Mouse (Mus musculus): ENCODE data around the gene Agbl3. TPM values are rescaled to one million over a fixed set of nuclear protein-coding genes. Genes with fewer than 3 reads are reported as not detected.

The Agbl3 gene
- polyA plus RNA-seq, 1 experiment, result 0.57 TPM

GRCm38 (mm10) chr6:34903851-34904250 is 123.6 kb downstream of the Agbl3 start:
- no peaks in the 10 kb centered on the region for H3K27me3 ChIP-seq (ENCODE audit: control insufficient read depth, insufficient read depth, low read length)
- TF ChIP-seq POLR2A (IDR thresholded peaks at IDR 0.05; ENCODE audit: low read depth, low read length) (no peak), CTCF (IDR thresholded peaks at IDR 0.05; ENCODE audit: extremely low read depth, insufficient read length, insufficient replicate concordance, low read depth, low read length) (no peak)
- no peak overlapping the region for H3K4me3 ChIP-seq (ENCODE audit: low read depth, low read length)
- peaks cover 5% of the 10 kb centered on the region; the same call in 1 of the 2 replicates for H3K36me3 ChIP-seq (ENCODE audit: control insufficient read depth, insufficient read depth, low read length)
- no peaks in the 10 kb centered on the region for H3K4me1 ChIP-seq (ENCODE audit: control insufficient read depth, insufficient read depth, insufficient read length, low read length)
- H3K27ac ChIP-seq (ENCODE audit: insufficient read depth, low read depth, low read length), result no peak overlapping the region
- WGBS, result 93% methylated on average over 10 of the region's 10 CpGs

GRCm38 (mm10) chr6:34904361-34904760 is 124.1 kb downstream of the Agbl3 start:
- WGBS, result 79% methylated on average over 6 of the region's 6 CpGs
- Histone ChIP-seq H3K27ac (ENCODE audit: insufficient read depth, low read depth, low read length) (no peak overlapping the region), H3K27me3 (ENCODE audit: control insufficient read depth, insufficient read depth, low read length) (no peaks in the 10 kb centered on the region), H3K4me1 (ENCODE audit: control insufficient read depth, insufficient read depth, insufficient read length, low read length) (no peaks in the 10 kb centered on the region), H3K4me3 (ENCODE audit: low read depth, low read length) (no peak overlapping the region), H3K36me3 (ENCODE audit: control insufficient read depth, insufficient read depth, low read length) (peaks cover 5% of the 10 kb centered on the region; the same call in 1 of the 2 replicates)
- TF ChIP-seq POLR2A (IDR thresholded peaks at IDR 0.05; ENCODE audit: low read depth, low read length) (no peak), CTCF (IDR thresholded peaks at IDR 0.05; ENCODE audit: extremely low read depth, insufficient read length, insufficient replicate concordance, low read depth, low read length) (no peak)

GRCm38 (mm10) chr6:34906125-34906524 is 125.9 kb downstream of the Agbl3 start:
- Histone ChIP-seq H3K4me1 (ENCODE audit: control insufficient read depth, insufficient read depth, insufficient read length, low read length) (no peaks in the 10 kb centered on the region; the same call in none of the 2 replicates), H3K4me3 (ENCODE audit: low read depth, low read length) (no peak overlapping the region), H3K36me3 (ENCODE audit: control insufficient read depth, insufficient read depth, low read length) (peaks cover 5% of the 10 kb centered on the region; the same call in 1 of the 2 replicates), H3K27me3 (ENCODE audit: control insufficient read depth, insufficient read depth, low read length) (no peaks in the 10 kb centered on the region), H3K27ac (ENCODE audit: insufficient read depth, low read depth, low read length) (no peak overlapping the region)
- TF ChIP-seq CTCF (IDR thresholded peaks at IDR 0.05; ENCODE audit: extremely low read depth, insufficient read length, insufficient replicate concordance, low read depth, low read length), result no peak
- WGBS, result 80% methylated on average over 2 of the region's 2 CpGs

- H3K27ac ChIP-seq (ENCODE audit: insufficient read depth, low read depth, low read length), result no peak overlapping the region
- H3K4me3 ChIP-seq (ENCODE audit: low read depth, low read length), result no peak overlapping the region
- no peak for TF ChIP-seq POLR2A (IDR thresholded peaks at IDR 0.05; ENCODE audit: low read depth, low read length)
- no peak for TF ChIP-seq CTCF (IDR thresholded peaks at IDR 0.05; ENCODE audit: extremely low read depth, insufficient read length, insufficient replicate concordance, low read depth, low read length)
- no peaks in the 10 kb centered on the region; the same call in none of the 2 replicates for H3K4me1 ChIP-seq (ENCODE audit: control insufficient read depth, insufficient read depth, insufficient read length, low read length)
- peaks cover 5% of the 10 kb centered on the region; the same call in 1 of the 2 replicates for H3K36me3 ChIP-seq (ENCODE audit: control insufficient read depth, insufficient read depth, low read length)
- H3K27me3 ChIP-seq (ENCODE audit: control insufficient read depth, insufficient read depth, low read length), result no peaks in the 10 kb centered on the region
- 80% methylated on average over 4 of the region's 4 CpGs for WGBS
Observed at GRCm38 (mm10) chr6:34906661-34907060, 126.4 kb downstream of the Agbl3 start.

- Histone ChIP-seq H3K4me3 (ENCODE audit: low read depth, low read length) (no peak overlapping the region), H3K27me3 (ENCODE audit: control insufficient read depth, insufficient read depth, low read length) (no peaks in the 10 kb centered on the region), H3K27ac (ENCODE audit: insufficient read depth, low read depth, low read length) (no peak overlapping the region), H3K4me1 (ENCODE audit: control insufficient read depth, insufficient read depth, insufficient read length, low read length) (no peaks in the 10 kb centered on the region; the same call in none of the 2 replicates), H3K36me3 (ENCODE audit: control insufficient read depth, insufficient read depth, low read length) (peaks cover 5% of the 10 kb centered on the region; the same call in 1 of the 2 replicates)
- 79% methylated on average over 2 of the region's 2 CpGs for WGBS
- TF ChIP-seq CTCF (IDR thresholded peaks at IDR 0.05; ENCODE audit: extremely low read depth, insufficient read length, insufficient replicate concordance, low read depth, low read length), result no peak
- TF ChIP-seq POLR2A (IDR thresholded peaks at IDR 0.05; ENCODE audit: low read depth, low read length), result no peak
Observed at GRCm38 (mm10) chr6:34907121-34907614, 126.9 kb downstream of the Agbl3 start.

- 82% methylated on average over 18 of the region's 18 CpGs for WGBS
- H3K27ac ChIP-seq (ENCODE audit: insufficient read depth, low read depth, low read length), result no peak overlapping the region
- H3K27me3 ChIP-seq (ENCODE audit: control insufficient read depth, insufficient read depth, low read length), result no peaks in the 10 kb centered on the region
- H3K36me3 ChIP-seq (ENCODE audit: control insufficient read depth, insufficient read depth, low read length), result peaks cover 5% of the 10 kb centered on the region; the same call in 1 of the 2 replicates
- H3K4me3 ChIP-seq (ENCODE audit: low read depth, low read length), result no peak overlapping the region
- no peaks in the 10 kb centered on the region; the same call in none of the 2 replicates for H3K4me1 ChIP-seq (ENCODE audit: control insufficient read depth, insufficient read depth, insufficient read length, low read length)
- TF ChIP-seq POLR2A (IDR thresholded peaks at IDR 0.05; ENCODE audit: low read depth, low read length), result no peak
- TF ChIP-seq CTCF (IDR thresholded peaks at IDR 0.05; ENCODE audit: extremely low read depth, insufficient read length, insufficient replicate concordance, low read depth, low read length), result no peak
Observed at GRCm38 (mm10) chr6:34907696-34908260, 127.5 kb downstream of the Agbl3 start.

Other genes starting within 250 kb of the Agbl3 start
- gene Cald1, start 181.9 kb upstream of the Agbl3 start, polyA plus RNA-seq (2012; rRNA removed), result 4.2 and 5.6 TPM in 2 replicates
- gene Tmem140, start 82.7 kb downstream of the Agbl3 start, polyA plus RNA-seq (2012; rRNA removed), result 10.3 and 51.1 TPM in 2 replicates
- gene Cyren, start 97.6 kb downstream of the Agbl3 start, polyA plus RNA-seq (2012; rRNA removed), result 1.4 and 1.6 TPM in 2 replicates
- 3.3 and 4.7 TPM in 2 replicates for gene Wdr91, start 130.4 kb downstream of the Agbl3 start, polyA plus RNA-seq (2012; rRNA removed)
- gene Stra8, start 139.7 kb downstream of the Agbl3 start, polyA plus RNA-seq (2012; rRNA removed), result not detected in 2 replicates
- gene Slc23a4, start 208.0 kb downstream of the Agbl3 start, polyA plus RNA-seq (2012; rRNA removed), result 76.2 and 221 TPM in 2 replicates